Mouse (Mus musculus): ENCODE results near the gene Trat1.

- TF ChIP-seq ZC3H11A (IDR thresholded peaks at IDR 0.05; ENCODE audit: borderline replicate concordance, low read depth, low read length) = no peak
- TF ChIP-seq CHD2 (IDR thresholded peaks at IDR 0.05; ENCODE audit: low read depth, low read length) = no peak
- TF ChIP-seq ZNF384 (IDR thresholded peaks at IDR 0.05; ENCODE audit: low read depth, low read length) = no peak
Observed at GRCm38 (mm10) chr16:48745418-48745817, 26.4 kb downstream of the Trat1 start.

All from ES-E14 (cell line).